Mouse (Mus musculus): Measurements from ENCODE around the gene Ovca2.
"Not testable (repeated sequence)": the region's sequence is repeated elsewhere in the genome, so short reads cannot be mapped to it uniquely, and the experiment has no call there.

Ovca2 gene

GRCm38 (mm10) chr11:75194121-75194849 lies 15.7 kb upstream of the Ovca2 start:
- DNase-seq: no peak

- peak; percentile 78 for DNase-seq
These were observed 14.8 kb upstream of the Ovca2 start, which contains the start of gene Rtn4rl1 for GRCm38 (mm10) chr11:75193256-75194071. Rtn4rl1 (plus strand) TSS chr11:75193783.

GRCm38 (mm10) chr11:75192336-75193214 lies 13.9 kb upstream of the Ovca2 start:
- DNase-seq: peak; percentile 74

GRCm38 (mm10) chr11:75191841-75192240 lies 13.2 kb upstream of the Ovca2 start:
- DNase-seq: no peak

- no peak for DNase-seq
These were observed 12.3 kb upstream of the Ovca2 start, which contains the start of gene Dph1 for GRCm38 (mm10) chr11:75190905-75191441. Dph1 (minus strand) TSS chr11:75191241.

- DNase-seq: peak; percentile 81
These were observed 11.7 kb upstream of the Ovca2 start for GRCm38 (mm10) chr11:75190371-75190724.

- DNase-seq: no peak
These were observed 11.2 kb upstream of the Ovca2 start for GRCm38 (mm10) chr11:75189713-75190370.

- no peak for DNase-seq
These were observed 6.4 kb upstream of the Ovca2 start for GRCm38 (mm10) chr11:75184986-75185385.

- DNase-seq: no peak
These were observed 5.9 kb upstream of the Ovca2 start for GRCm38 (mm10) chr11:75184573-75184972.

- peak; percentile 87 for DNase-seq
These were observed 5.4 kb upstream of the Ovca2 start for GRCm38 (mm10) chr11:75183917-75184570.

GRCm38 (mm10) chr11:75178011-75178410 lies 624 bp downstream of the Ovca2 start:
- no peak for DNase-seq

- DNase-seq: not testable (repeated sequence)
These were observed 4.1 kb downstream of the Ovca2 start for GRCm38 (mm10) chr11:75174574-75174973.

GRCm38 (mm10) chr11:75173799-75174165 lies 4.9 kb downstream of the Ovca2 start:
- DNase-seq: no peak

GRCm38 (mm10) chr11:75173095-75173798 lies 5.4 kb downstream of the Ovca2 start:
- peak; percentile 97 for DNase-seq

GRCm38 (mm10) chr11:75172151-75173094 lies 6.2 kb downstream of the Ovca2 start:
- peak; percentile 65 for DNase-seq

- DNase-seq: no peak
These were observed 7.3 kb downstream of the Ovca2 start for GRCm38 (mm10) chr11:75171186-75171865.

- DNase-seq: peak; percentile 93
These were observed 8.4 kb downstream of the Ovca2 start for GRCm38 (mm10) chr11:75170136-75170751.

GRCm38 (mm10) chr11:75169405-75170080 lies 9.1 kb downstream of the Ovca2 start, which contains the start of gene Hic1:
Hic1 (minus strand) TSS chr11:75169519.
- DNase-seq: no peak

Measured in layer of hippocampus, adult 9-11 months (tissue).